Mouse (Mus musculus): Measurements from ENCODE around the gene Dmrtb1.

Gene Dmrtb1

DNA sequence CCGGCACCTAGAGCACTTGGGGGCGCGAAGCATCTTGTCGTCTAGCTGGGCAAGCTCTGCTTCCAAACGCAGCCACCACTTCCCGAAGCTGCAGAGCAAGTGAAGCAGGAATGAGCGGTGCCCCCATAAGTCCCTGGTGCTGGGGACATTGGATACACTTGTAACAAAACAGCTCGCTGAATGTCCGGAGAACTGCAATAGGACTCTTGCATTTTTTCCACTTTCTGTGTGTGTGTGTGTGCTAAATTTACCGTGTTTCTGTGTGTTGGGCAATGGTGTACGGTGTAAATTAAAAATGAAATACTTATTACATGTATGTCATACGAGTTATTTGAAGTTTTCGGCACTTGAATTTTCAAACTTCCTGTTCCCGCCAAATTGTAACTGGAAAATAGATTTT is at the start of gene Dmrtb1:
TSS of gene Dmrtb1 (minus strand) at position 101 of the 400 bp plus-strand sequence.
- no peak for DNase-seq (ENCODE audit: low read depth, low spot score)

- no peak for DNase-seq (ENCODE audit: low read depth, low spot score)
Observed at GRCm38 (mm10) chr4:107733603-107734002, 49.6 kb upstream of the Dmrtb1 start.

GRCm38 (mm10) chr4:107732624-107733023 is 48.6 kb upstream of the Dmrtb1 start:
- DNase-seq (ENCODE audit: low read depth, low spot score): no peak

- no peak for DNase-seq (ENCODE audit: low read depth, low spot score)
Observed at GRCm38 (mm10) chr4:107732182-107732581, 48.2 kb upstream of the Dmrtb1 start.

GRCm38 (mm10) chr4:107731088-107731465 is 47.0 kb upstream of the Dmrtb1 start:
- no peak for DNase-seq (ENCODE audit: low read depth, low spot score)

DNA sequence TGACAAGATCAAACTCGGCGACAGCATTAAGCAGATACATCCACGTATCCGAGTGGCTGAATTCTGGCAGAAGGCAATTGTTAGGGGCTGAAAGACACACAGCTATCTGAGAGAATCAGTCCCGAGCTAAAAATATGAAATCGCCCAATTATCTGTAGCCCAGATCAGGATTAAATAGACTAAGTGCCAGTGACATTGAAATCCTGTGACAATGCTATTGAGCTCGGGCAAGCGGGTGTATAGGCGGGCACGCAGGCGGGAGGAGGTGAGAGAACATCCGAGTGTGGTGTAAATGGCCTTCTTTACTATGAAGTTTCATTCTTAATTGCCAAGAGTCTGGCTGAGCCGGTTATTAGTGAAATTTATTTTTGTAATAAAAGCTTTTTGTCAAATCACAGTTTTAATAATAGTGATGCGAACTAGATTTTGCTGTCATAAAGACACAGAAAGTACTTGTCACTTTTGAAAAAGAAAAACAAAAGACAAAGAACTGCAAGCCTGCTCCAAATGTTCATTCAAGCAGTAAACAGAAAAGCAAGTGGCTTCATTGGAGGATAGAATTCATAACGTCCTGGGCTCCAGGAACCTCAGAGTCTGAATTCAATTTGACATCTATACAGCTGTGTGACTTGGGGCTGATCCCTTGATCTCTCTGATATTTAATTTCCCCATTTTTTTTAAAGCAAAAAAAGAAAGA is 46.5 kb upstream of the Dmrtb1 start:
- DNase-seq (ENCODE audit: low read depth, low spot score): no peak

DNA sequence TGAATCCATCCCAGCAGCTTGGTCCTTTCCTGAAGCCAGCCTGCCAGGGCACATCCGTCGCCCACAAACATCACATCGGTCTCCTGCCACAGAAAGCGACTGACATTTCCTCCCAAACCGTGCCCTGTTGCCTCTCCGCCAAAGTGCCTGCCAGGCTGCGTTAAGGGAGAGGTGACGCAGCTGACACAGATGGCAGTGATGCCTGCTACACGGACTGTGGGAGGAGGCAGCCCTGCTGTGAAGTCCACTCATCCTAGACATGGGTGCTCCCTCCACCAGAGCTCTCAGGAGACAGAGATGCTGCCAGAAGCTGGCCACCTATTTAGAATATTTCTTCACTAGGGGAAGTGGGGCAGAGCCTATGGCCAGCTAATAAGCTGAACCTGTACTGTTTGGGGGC is 41.4 kb upstream of the Dmrtb1 start:
- DNase-seq (ENCODE audit: low read depth, low spot score): no peak

GRCm38 (mm10) chr4:107720043-107720830 is 36.2 kb upstream of the Dmrtb1 start:
- DNase-seq (ENCODE audit: low read depth, low spot score): no peak

GRCm38 (mm10) chr4:107719161-107719560 is 35.1 kb upstream of the Dmrtb1 start:
- DNase-seq (ENCODE audit: low read depth, low spot score): no peak

DNA sequence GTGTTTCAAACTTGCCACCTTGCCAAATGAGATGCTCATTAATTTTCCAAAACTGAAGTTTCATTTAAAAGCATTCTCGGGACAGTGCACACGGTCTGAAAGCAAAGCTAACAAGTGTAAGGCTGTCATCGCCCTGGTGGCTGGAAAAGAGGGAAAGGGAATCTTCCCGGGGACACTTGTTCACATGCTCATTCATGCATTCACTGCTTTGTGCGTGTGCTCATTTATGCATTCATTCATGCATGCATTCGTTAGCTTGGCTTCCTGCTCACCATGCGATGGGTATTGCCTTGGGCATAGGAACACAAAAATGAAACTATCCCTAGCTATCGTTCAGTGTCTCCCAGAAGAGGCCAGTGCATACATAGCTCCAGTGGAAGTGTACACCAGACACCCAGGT is 34.7 kb upstream of the Dmrtb1 start:
- no peak for DNase-seq (ENCODE audit: low read depth, low spot score)

- peak; percentile 61 for DNase-seq (ENCODE audit: low read depth, low spot score)
Observed at GRCm38 (mm10) chr4:107717718-107718313, 33.8 kb upstream of the Dmrtb1 start.

DNA sequence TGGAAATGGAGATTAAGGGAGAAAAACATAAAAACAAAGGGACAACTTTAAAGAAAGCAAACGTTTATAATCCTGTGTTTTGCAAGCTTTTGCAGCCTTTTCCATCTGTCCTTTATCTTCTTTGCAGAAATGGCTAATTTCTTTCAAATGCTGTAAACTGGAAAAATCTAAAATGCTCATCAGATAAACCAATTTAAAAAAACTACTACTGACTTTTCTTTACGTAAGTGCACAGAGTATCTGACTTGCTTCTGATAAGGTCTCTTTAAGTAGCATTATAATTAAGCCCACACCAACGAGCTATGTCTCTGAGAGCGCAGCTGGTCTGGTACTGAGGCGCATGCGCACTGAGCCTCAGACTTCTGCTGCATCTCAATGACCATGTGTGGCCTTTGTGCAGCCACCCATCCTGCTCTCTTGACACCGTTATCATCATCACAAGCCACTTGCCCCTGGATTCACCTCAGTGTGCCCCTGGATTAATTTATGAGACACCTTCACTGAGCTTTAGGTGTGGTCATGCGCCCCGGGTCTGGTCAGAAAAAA is 32.8 kb upstream of the Dmrtb1 start:
- DNase-seq (ENCODE audit: low read depth, low spot score): no peak

- no peak for DNase-seq (ENCODE audit: low read depth, low spot score)
Observed at GRCm38 (mm10) chr4:107706884-107707283, 22.9 kb upstream of the Dmrtb1 start.

- no peak for DNase-seq (ENCODE audit: low read depth, low spot score)
Observed at GRCm38 (mm10) chr4:107704185-107704584, 20.2 kb upstream of the Dmrtb1 start.

GRCm38 (mm10) chr4:107701679-107702078 is 17.6 kb upstream of the Dmrtb1 start:
- DNase-seq (ENCODE audit: low read depth, low spot score): no peak

GRCm38 (mm10) chr4:107701116-107701515 is 17.1 kb upstream of the Dmrtb1 start:
- DNase-seq (ENCODE audit: low read depth, low spot score): no peak

DNA sequence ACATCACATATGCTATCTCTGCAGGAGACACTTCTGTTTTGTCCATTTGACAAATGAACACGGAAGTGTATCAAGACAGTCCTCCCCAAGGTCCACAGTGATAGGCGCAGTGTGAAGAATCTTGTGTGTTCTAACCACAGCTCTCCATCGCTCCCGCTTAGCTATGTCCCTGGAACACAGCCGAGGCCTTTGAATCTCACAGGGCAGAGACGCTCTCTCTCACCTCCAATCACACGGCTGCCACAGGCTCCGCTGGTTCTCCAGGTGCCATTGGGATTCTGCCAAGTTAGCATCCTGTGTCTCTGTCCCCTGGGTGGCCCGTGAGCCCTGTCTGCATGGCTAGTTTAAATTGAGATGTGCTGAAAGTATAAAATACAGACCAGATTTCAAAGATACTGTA is 15.2 kb upstream of the Dmrtb1 start:
- DNase-seq (ENCODE audit: low read depth, low spot score): no peak

GRCm38 (mm10) chr4:107693816-107694215 is 9.8 kb upstream of the Dmrtb1 start:
- DNase-seq (ENCODE audit: low read depth, low spot score): no peak

DNA sequence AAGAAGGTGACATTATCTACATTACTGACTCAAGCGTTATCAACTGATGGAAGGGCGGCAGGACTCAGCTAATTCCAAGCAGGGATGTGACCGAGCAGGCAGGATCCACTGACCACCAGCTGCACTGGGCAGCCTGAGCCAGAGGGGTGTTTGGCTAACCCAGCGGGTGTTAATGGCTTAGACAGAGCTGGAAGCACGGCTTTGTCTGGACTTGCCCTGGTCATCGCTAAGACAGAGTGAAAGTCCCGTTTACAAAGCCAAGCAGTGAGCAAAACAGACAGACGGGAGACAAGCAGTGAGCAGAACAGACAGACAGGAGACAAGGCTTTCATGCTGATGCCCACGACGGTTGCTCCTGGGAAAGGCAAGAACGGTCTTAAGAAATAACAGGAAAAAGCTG is 4.2 kb upstream of the Dmrtb1 start:
- DNase-seq (ENCODE audit: low read depth, low spot score): no peak

GRCm38 (mm10) chr4:107687127-107687526 is 3.1 kb upstream of the Dmrtb1 start:
- no peak for DNase-seq (ENCODE audit: low read depth, low spot score)

DNA sequence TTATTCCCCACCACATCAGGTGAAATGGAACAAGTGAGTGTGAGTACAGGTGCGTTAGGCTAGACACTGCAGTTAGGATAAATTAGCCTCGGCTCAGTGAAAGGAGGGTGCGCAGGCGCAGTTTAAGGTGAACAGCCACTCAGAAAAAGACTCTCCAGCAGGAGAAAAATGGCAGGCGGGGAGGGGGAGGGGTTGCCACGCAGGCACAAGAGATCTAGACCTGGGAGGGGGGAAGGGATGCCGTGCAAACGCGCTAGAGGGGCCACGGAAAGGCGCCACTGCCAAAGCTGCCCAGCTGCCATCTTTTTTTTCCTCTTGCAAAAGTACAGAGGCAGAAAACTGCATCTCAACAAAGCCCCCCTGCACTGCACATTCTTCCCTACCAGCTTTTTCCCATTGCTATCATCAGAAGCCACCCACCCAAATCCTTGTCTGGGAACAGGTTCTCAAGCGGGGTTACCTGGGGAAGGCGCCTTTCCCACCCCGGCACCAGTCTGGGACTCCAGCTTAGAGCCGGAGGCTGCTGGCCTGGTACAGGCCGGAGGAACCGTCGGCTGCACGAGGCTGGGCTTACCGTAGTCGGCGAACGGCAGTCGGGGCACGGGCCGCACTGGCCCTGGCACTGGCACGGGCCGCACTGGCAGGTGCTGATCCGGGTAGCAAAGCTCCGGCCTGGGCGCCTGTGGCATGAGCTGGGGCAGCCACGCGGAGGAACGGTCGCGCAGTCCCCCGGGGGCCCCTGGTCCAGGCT is 849 bp downstream of the Dmrtb1 start:
- DNase-seq (ENCODE audit: low read depth, low spot score): no peak
